Mouse (Mus musculus) heart, adult 2 months (tissue): ENCODE measurements around the gene Vtcn1.

Experiments
- CTCF ChIP-seq: fragments of 200-600 bp; IDR thresholded peaks from 2 replicates; pipeline ENCODE4 v1.8.1; 2022; ENCODE audit warnings: antibody characterized with exemption, mild to moderate bottlenecking, moderate library complexity
- EP300 ChIP-seq: fragments of 200-500 bp; IDR thresholded peaks from 2 replicates; pipeline ENCODE4 v1.6.1; 2011; ENCODE audit warnings: low read depth, low read length, control low read depth; ENCODE audit not compliant: insufficient read depth
- POLR2A ChIP-seq: fragments of 200-500 bp; IDR thresholded peaks from 2 replicates; pipeline ENCODE4 v1.6.1; 2011; ENCODE audit warnings: mild to moderate bottlenecking, low read depth, low read length, control low read depth; ENCODE audit not compliant: insufficient read depth

DNA sequence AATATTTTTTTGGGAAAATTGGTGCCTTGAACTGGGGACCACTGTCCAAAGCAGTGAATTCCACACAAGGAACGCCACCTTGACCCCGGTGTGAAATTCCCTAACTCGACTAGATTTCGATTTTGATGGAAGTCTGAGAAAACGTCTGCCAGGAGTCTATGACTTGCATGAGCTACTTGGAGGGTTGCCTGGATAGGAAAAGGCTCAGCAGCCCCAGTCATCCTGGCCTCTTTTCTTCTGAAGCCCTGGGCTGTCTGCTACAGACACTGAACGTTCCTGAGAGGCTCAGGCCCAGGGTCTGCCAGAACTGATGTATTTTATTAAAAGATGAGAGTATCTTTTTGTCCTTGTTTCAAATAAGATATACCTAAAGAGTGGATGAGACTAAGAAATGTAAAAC is 25.2 kb downstream of the Vtcn1 start:
- TF ChIP-seq POLR2A (no peak), CTCF (no peak), EP300 (no peak)
